Mouse (Mus musculus) lung, embryonic 15.5 days (tissue): ENCODE measurements around the gene Vps72. TPM values are rescaled to one million over a fixed set of nuclear protein-coding genes. Genes with fewer than 3 reads are reported as not detected.
A peak's percentile ranks its signal among the peaks of the same experiment; 100 is the strongest.

Source experiments
- ATAC-seq: fragments of 200-750 bp; cut with Nextera tagmentation; 2 replicates; pipeline ENCODE4 v1.8.0; 2017; ENCODE audit warnings: moderate number of reproducible peaks, borderline replicate concordance; ENCODE audit not compliant: low FRiP score, low TSS enrichment; ENCODE audit errors: extremely low read depth
- H3K27ac ChIP-seq: fragments of 300-500 bp; sonication (generic); 2 replicates; pipeline ENCODE4 v1.5.1; 2015; ENCODE audit warnings: moderate library complexity, mild to moderate bottlenecking, inconsistent platforms
- H3K27me3 ChIP-seq: fragments of 300-500 bp; sonication (generic); 2 replicates; pipeline ENCODE4 v1.6.1; 2015; ENCODE audit warnings: inconsistent platforms
- H3K36me3 ChIP-seq: fragments of 300-500 bp; sonication (generic); 2 replicates; pipeline ENCODE4 v1.6.1; 2015; ENCODE audit warnings: inconsistent platforms
- H3K4me1 ChIP-seq: fragments of 300-500 bp; sonication (generic); 2 replicates; pipeline ENCODE4 v1.6.1; 2015; ENCODE audit warnings: inconsistent platforms
- H3K4me2 ChIP-seq: fragments of 300-500 bp; sonication (generic); 2 replicates; pipeline ENCODE4 v1.6.1; 2015; ENCODE audit warnings: inconsistent platforms, mild to moderate bottlenecking, moderate library complexity
- H3K4me3 ChIP-seq: fragments of 300-500 bp; sonication (generic); 2 replicates; pipeline ENCODE4 v1.5.1; 2015; ENCODE audit warnings: mild to moderate bottlenecking, inconsistent platforms
- H3K9ac ChIP-seq: fragments of 300-500 bp; sonication (generic); 2 replicates; pipeline ENCODE4 v1.6.1; 2015; ENCODE audit warnings: inconsistent platforms
- H3K9me3 ChIP-seq: fragments of 300-500 bp; sonication (generic); 2 replicates; pipeline ENCODE4 v1.6.1; 2016; ENCODE audit warnings: inconsistent platforms
- WGBS: fragments of 180-500 bp; shearing (Covaris S2); methylation state at CpG from one replicate; pipeline ENCODE4 v1.1.7; 2015; 5-methylcytosine and 5-hydroxymethylcytosine counted together
- polyA plus RNA-seq: library from polyadenylated mRNA; unstranded; fragments of >200 nt; fragmentation: Nextera tagmentation; extraction: Ambion mirVana; gene quantifications from 2 replicates; pipeline ENCODE4 v1.2.1, GENCODE M21; 2015

The Vps72 gene
- polyA plus RNA-seq, 1 experiment from 2014 or later: 163 TPM

GRCm38 (mm10) chr3:95159511-95159986 lies 48.7 kb downstream of the Vps72 start:
- 14% methylated on average over 8 of the region's 8 CpGs for WGBS
- ATAC-seq: no peak

GRCm38 (mm10) chr3:95159987-95160963 lies 49.5 kb downstream of the Vps72 start, which contains the start of gene Sema6c:
Gene Sema6c (plus strand): TSS chr3:95160457.
- Histone ChIP-seq H3K9ac (peak within 1 kb of the TSS; percentile 68), H3K4me3 (peak within 1 kb of the TSS; percentile 84), H3K9me3 (no peaks in the 10 kb centered on the region), H3K27me3 (no peaks in the 10 kb centered on the region), H3K27ac (peak within 1 kb of the TSS; percentile 24; the same call in 1 of the 2 replicates), H3K4me2 (peak within 1 kb of the TSS; percentile 97), H3K4me1 (peaks cover 41% of the 10 kb centered on the region), H3K36me3 (no peaks in the 10 kb centered on the region)
- ATAC-seq: peak; percentile 98
- WGBS: under 1% methylated on average over 65 of the region's 66 CpGs

More at GRCm38 (mm10) chr3:95159511-95159986, 48.7 kb downstream of the Vps72 start:
- Histone ChIP-seq H3K9ac (peak overlapping the region; percentile 68), H3K4me3 (peak overlapping the region; percentile 84), H3K36me3 (no peaks in the 10 kb centered on the region), H3K27ac (no peak overlapping the region), H3K4me2 (peak overlapping the region; percentile 97), H3K9me3 (no peaks in the 10 kb centered on the region), H3K27me3 (no peaks in the 10 kb centered on the region), H3K4me1 (peaks cover 41% of the 10 kb centered on the region)

DNA sequence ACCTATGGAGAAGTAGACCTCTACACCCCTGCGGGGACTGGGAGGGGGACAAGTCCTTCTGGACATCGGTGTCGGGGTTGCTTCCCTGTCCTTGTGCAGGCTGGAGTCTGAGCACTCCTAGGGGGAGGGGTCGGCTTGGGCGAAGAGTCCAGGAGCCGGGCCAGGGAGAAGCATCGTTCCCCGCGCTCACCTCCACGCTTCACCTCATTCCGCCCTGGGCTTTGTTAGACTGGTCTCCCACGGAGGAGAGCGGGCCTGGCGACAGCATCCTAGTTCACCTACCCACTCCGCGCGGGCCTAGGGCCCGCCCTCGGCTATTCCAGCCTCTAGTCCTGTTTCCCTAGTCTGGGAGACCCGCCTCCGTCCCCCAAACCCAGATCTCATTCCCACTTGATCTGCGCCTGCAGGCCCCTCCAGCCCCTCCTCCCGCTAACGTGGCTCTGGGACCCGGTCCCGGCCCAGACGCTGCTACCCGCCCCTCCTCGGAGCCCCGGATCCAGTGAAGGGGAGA lies 50.3 kb downstream of the Vps72 start:
- Histone ChIP-seq H3K4me2 (peak overlapping the region; percentile 97), H3K36me3 (peaks cover 3% of the 10 kb centered on the region; the same call in 1 of the 2 replicates), H3K27ac (no peak overlapping the region), H3K4me1 (peaks cover 41% of the 10 kb centered on the region), H3K27me3 (no peaks in the 10 kb centered on the region), H3K4me3 (peak overlapping the region; percentile 84), H3K9ac (peak overlapping the region; percentile 68), H3K9me3 (no peaks in the 10 kb centered on the region)
- WGBS: 1% methylated on average over 30 of the region's 30 CpGs
- ATAC-seq: 0 out of 2 replicates have a peak, but pooled peaks have one; percentile 7

DNA sequence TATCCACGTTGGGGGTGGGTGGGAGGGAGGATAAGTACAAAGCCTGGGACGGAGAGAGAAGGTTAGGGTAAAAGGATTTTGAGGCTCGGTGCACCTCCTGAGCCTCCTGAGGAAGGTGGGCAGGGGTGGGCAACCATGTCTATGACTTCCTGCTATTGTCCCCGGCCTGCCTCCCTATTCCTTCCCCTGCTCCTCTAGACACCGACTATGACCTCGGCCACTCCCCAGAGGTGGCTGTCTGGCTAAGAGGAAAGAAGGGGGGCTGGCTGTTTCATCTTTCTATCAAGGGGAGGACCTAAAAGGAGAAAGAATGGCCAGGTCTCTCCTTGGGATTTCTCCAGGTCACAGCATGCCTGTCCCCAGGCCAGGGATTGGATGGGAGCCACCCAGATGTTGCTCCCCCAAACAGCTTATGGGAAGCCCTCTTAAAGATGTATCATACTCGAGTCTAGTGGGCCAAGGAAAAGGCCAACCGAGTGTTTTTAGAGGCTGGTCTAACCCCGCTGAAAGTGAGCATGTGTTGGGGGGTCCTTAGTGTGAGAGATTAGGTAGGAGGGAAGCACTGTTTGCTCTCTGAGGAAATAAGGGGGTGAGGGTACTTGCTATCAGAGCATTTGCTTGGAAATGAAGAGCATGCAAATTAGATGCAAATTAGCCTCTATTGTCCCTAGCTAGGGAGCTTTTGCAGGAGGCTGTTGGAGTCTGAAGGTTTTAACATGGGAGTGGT lies 51.0 kb downstream of the Vps72 start:
- Histone ChIP-seq H3K27me3 (no peaks in the 10 kb centered on the region), H3K36me3 (peaks cover 4% of the 10 kb centered on the region; the same call in 1 of the 2 replicates), H3K4me1 (peaks cover 41% of the 10 kb centered on the region), H3K27ac (no peak overlapping the region), H3K4me3 (peak overlapping the region; percentile 84), H3K4me2 (peak overlapping the region; percentile 97), H3K9me3 (no peaks in the 10 kb centered on the region), H3K9ac (peak overlapping the region; percentile 68; the same call in 1 of the 2 replicates)
- WGBS: 9% methylated on average over 9 of the region's 9 CpGs
- no peak for ATAC-seq

DNA sequence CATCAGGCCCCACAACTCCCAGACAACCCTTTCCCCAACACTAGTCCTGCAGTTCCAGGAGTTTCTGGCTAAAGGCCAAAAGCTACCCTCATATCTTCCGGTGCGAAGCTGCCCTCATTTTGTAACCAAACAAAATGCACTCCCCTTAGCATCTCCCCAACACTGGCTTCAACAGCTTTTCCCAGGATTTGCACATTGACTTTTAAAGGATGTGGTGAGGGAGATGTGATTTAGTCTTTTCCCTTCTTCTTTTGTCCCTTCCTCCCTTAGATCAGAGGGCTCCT lies 51.5 kb downstream of the Vps72 start:
- WGBS: 29% methylated on average over 2 of the region's 2 CpGs
- Histone ChIP-seq H3K4me1 (peaks cover 41% of the 10 kb centered on the region), H3K4me3 (no peak overlapping the region), H3K36me3 (peaks cover 4% of the 10 kb centered on the region; the same call in 1 of the 2 replicates), H3K9me3 (no peaks in the 10 kb centered on the region), H3K4me2 (peak overlapping the region; percentile 97), H3K9ac (no peak overlapping the region), H3K27ac (no peak overlapping the region), H3K27me3 (no peaks in the 10 kb centered on the region)
- no peak for ATAC-seq

DNA sequence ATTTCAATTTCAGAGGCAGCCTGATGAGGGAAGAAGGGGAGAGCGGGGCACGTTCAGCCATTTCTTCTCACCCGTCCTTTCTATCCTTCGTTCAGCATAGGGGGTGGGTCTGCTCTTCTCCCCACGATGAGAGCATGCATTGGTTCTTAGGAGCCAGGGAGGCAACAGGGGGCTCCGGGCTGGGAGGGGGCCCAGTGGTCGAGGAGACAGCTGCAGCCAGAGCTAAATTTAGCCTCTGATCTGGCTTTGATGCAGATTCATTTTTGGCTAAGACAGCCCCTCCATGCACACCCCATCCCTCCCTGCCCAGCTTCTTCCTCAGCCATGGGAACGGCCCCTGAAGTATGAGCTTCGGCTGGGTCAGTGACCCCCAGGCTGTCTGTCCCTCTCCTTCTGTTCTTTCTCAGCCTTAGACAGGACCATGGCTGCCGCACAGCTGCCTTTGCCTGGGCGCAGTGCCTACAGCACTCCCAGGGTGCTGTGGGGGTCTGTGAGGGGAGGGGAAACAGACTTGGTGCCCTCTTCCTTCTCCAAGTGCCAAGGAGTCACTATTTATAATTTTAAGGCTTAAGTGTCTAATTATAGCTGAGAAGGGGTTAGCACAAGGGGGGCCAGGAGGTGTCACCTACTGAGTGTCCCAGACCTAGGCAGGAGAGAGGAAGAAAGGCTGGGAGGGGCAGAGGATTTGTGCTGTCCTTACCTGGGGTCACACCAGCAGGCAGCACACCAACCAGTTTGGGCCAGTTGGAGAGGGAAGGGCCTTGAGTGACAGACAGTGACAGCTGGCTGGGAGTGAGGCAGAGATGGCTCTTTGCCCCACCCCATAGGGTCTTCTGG lies 52.8 kb downstream of the Vps72 start:
- Histone ChIP-seq H3K4me1 (peaks cover 41% of the 10 kb centered on the region), H3K9ac (no peak overlapping the region), H3K9me3 (no peaks in the 10 kb centered on the region), H3K4me2 (peak overlapping the region; percentile 18; the same call in 1 of the 2 replicates), H3K27me3 (no peaks in the 10 kb centered on the region), H3K4me3 (no peak overlapping the region), H3K27ac (peak overlapping the region; percentile 44), H3K36me3 (peaks cover 4% of the 10 kb centered on the region; the same call in 1 of the 2 replicates)
- WGBS: 39% methylated on average over 11 of the region's 11 CpGs
- no peak for ATAC-seq

DNA sequence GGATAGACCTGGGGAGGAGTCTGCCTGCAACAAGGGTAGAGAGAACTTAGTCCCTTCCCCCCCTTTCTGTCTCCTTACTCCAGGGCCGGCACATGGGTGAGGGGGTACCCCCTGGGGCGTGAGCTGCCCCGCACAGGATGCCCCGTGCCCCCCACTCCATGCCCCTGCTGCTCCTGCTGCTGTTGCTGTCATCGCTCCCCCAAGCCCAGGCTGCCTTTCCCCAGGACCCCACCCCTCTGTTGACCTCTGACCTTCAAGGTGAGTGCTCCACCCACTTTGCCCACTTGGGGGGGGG lies 53.4 kb downstream of the Vps72 start:
- no peak for ATAC-seq
- no peaks in the 10 kb centered on the region for H3K9me3 ChIP-seq
- H3K27me3 ChIP-seq: no peaks in the 10 kb centered on the region
- peaks cover 7% of the 10 kb centered on the region; the same call in 1 of the 2 replicates for H3K36me3 ChIP-seq
- no peak overlapping the region for H3K27ac ChIP-seq
- no peak overlapping the region for H3K4me3 ChIP-seq
- H3K4me2 ChIP-seq: no peak overlapping the region
- WGBS: 84% methylated on average over 5 of the region's 5 CpGs
- no peak overlapping the region for H3K9ac ChIP-seq
- peaks cover 40% of the 10 kb centered on the region for H3K4me1 ChIP-seq

DNA sequence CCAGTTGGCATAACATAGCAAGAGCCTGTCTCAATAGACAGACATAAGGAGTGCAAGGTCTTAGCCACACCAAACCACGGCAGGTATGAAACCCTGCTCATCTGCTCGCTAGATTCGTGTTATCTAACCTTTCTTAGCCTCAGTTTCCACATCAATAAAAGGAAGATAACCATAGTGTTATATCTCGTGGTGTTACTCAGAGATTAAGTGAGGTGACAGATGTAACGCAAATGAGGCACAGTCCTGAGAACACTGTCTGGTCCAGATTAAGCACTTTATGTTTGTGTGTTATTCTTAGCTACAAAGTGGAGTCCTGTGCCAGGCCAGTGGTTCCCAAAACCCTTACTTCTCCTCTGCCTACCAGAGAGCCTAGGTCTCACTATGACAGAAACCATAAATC lies 54.0 kb downstream of the Vps72 start:
- WGBS: 77% methylated on average over 5 of the region's 5 CpGs
- Histone ChIP-seq H3K9ac (no peak overlapping the region), H3K4me2 (no peak overlapping the region), H3K27me3 (no peaks in the 10 kb centered on the region), H3K36me3 (peaks cover 8% of the 10 kb centered on the region; the same call in 1 of the 2 replicates), H3K9me3 (no peaks in the 10 kb centered on the region), H3K4me1 (peaks cover 34% of the 10 kb centered on the region), H3K27ac (no peak overlapping the region), H3K4me3 (no peak overlapping the region)
- no peak for ATAC-seq

DNA sequence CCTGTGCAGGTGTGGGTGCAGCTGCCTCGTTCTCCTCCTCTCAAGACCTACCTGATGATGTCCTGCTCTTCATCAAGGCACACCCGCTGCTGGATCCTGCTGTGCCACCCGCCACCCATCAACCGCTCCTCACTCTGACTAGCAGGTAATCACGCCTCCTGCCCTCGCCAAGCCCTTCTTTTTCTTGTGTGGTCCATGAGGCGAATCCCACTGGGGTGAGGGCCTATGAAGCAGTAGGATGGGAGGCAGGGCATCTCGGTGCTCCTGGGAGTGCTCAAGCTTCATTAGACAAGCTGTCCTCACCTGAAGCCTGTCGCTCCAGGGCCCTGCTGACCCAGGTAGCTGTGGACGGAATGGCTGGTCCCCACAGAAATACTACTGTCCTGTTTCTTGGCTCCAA lies 59.2 kb downstream of the Vps72 start:
- no peak overlapping the region for H3K9ac ChIP-seq
- no peak for ATAC-seq
- no peak overlapping the region for H3K27ac ChIP-seq
- no peak overlapping the region for H3K4me2 ChIP-seq
- H3K4me3 ChIP-seq: no peak overlapping the region
- WGBS: 92% methylated on average over 10 of the region's 10 CpGs
- peaks cover 38% of the 10 kb centered on the region for H3K27me3 ChIP-seq
- peaks cover 17% of the 10 kb centered on the region for H3K4me1 ChIP-seq
- H3K9me3 ChIP-seq: no peaks in the 10 kb centered on the region
- peaks cover 14% of the 10 kb centered on the region for H3K36me3 ChIP-seq

DNA sequence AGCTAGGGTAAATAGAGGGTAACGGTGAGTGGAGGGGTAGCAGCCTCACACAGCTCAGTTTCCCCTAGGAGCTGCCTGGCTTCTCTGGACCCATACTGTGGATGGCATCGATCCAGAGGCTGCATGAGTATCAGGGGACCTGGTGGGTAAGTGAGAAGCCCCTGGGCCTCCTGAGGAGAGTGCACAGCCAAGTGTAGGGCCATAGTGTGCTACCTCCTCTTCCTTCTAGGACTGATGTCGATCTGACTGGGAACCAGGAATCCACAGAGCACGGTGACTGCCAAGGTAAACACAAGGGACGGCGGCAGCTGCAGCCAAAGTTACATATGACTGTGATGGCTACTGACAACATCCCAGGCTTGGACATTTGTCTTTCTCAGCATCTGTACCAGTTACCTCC lies 60.3 kb downstream of the Vps72 start:
- Histone ChIP-seq H3K9ac (no peak overlapping the region), H3K36me3 (peaks cover 11% of the 10 kb centered on the region), H3K4me1 (peaks cover 17% of the 10 kb centered on the region), H3K27me3 (peaks cover 38% of the 10 kb centered on the region), H3K4me2 (no peak overlapping the region), H3K9me3 (no peaks in the 10 kb centered on the region), H3K4me3 (no peak overlapping the region), H3K27ac (no peak overlapping the region)
- WGBS: 62% methylated on average over 6 of the region's 6 CpGs
- no peak for ATAC-seq
